Mouse (Mus musculus): Measurements from ENCODE around the gene Idh1.

DNA sequence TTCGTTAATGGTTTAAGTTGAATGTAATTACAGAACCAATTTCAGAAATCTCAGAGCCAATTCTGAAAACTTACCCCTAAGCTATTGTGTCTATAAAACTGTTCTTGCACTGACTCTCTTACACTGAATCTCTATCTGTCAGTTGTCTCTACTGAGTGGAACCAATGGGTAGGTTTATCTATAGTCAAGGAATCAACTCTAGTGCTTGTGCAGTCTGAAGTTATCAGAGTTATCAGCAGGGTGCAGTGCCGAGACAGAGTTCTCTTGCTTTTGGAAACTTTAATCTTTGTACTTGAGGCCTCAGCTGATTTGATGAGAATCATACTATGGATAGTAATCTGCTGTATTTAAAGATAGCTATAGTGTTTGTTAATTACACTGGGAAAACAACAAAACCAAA, 12.1 kb upstream of the Idh1 start:
- TF ChIP-seq CHD2 (IDR thresholded peaks at IDR 0.05; ENCODE audit: low read depth, low read length) (no peak), ZNF384 (IDR thresholded peaks at IDR 0.05; ENCODE audit: low read depth, low read length) (no peak)

All from ES-E14 (cell line).